Mouse (Mus musculus): ENCODE measurements around the gene Gm49358. TPM values are rescaled to one million over a fixed set of nuclear protein-coding genes. Genes with fewer than 3 reads are reported as not detected.

The Gm49358 gene
- polyA plus RNA-seq, 1 experiment from 2014 or later: not detected

DNA sequence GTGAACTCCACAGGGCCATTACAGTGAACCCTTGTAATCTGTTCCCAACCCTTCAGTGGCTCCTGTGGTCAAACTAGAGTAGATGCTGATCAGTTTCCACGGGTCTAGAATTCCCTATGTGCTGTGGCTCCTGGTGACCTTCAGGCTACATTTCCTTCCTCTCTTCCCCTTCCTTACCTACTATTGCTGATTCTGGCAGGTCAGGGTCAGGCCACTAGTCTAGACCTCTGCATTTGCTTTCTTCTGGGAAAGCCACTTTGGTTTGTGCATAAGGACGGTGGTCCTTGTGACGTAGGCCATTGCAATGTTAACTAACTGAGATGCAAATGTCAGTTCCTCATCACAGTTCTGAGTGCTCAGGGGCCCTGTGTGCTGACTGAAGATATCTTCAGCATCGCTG is 96.6 kb downstream of the Gm49358 start:
- Histone ChIP-seq H3K4me1 (ENCODE audit: control insufficient read depth, insufficient read depth, low read length) (no peaks in the 10 kb centered on the region), H3K4me2 (ENCODE audit: low read length) (no peak overlapping the region), H3K36me3 (ENCODE audit: control insufficient read depth, insufficient read depth, low read length) (no peaks in the 10 kb centered on the region), H3K9me3 (replicated peaks; ENCODE audit: control insufficient read depth, low read length) (no peaks in the 10 kb centered on the region), H3K9ac (ENCODE audit: low read length) (no peak overlapping the region), H3K27me3 (replicated peaks; ENCODE audit: control insufficient read depth, insufficient read depth, low read length) (no peaks in the 10 kb centered on the region), H3K27ac (ENCODE audit: low read depth, low read length) (no peak overlapping the region), H3K4me3 (ENCODE audit: low read depth, low read length) (no peak overlapping the region)
- DNase-seq (ENCODE audit: low spot score) (no peak), ATAC-seq (no peak)
- 84% methylated on average over 4 of the region's 4 CpGs for WGBS

DNA sequence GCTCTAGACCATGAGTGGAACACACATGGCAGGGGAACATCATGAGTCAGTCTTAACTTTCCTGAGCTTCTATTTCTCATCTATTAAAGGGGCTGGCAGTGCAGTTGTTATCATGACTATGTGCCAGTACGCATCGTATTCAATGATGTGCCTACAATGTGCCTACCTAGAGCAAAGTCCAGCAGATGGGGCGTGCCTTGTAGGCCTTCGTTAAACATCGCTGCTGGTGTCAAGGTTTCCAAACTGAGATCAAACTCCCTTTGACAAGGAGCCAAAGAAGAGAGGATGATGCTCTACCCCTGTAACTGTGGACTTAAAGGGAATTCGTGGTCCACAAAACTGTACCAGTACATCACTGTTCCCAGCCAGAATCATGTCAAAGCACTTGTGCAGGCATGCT is 98.7 kb downstream of the Gm49358 start:
- H3K27me3 ChIP-seq (replicated peaks; ENCODE audit: control insufficient read depth, insufficient read depth, low read length): no peaks in the 10 kb centered on the region
- H3K4me1 ChIP-seq (ENCODE audit: control insufficient read depth, insufficient read depth, low read length): no peaks in the 10 kb centered on the region
- H3K9me3 ChIP-seq (replicated peaks; ENCODE audit: control insufficient read depth, low read length): no peaks in the 10 kb centered on the region
- no peak overlapping the region for H3K4me3 ChIP-seq (ENCODE audit: low read depth, low read length)
- no peak for DNase-seq (ENCODE audit: low spot score)
- WGBS: 90% methylated on average over 6 of the region's 6 CpGs
- H3K36me3 ChIP-seq (ENCODE audit: control insufficient read depth, insufficient read depth, low read length): no peaks in the 10 kb centered on the region
- H3K27ac ChIP-seq (ENCODE audit: low read depth, low read length): no peak overlapping the region
- no peak overlapping the region for H3K4me2 ChIP-seq (ENCODE audit: low read length)
- no peak overlapping the region for H3K9ac ChIP-seq (ENCODE audit: low read length)
- ATAC-seq: no peak

DNA sequence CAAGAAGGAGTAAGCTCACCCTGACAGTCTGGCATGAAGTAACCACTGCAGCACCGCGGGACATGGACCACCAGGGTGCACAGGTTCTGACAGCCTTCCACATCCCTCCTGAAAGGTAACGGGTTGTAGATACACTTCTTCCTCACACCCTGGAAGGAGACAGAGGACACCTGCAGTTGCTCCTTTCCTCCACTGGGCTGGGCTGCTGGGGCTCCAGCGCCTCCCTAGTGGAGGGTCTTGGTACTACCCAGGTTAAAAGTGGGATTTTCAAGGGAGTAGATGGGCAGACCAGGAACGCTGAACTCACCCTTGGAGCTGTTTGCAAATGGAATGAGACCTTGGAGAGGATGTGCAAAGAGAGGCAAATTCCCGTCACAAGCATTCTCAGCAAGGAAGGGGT is 99.7 kb downstream of the Gm49358 start:
- no peak for DNase-seq (ENCODE audit: low spot score)
- 92% methylated on average over 6 of the region's 6 CpGs for WGBS
- no peak for ATAC-seq

DNA sequence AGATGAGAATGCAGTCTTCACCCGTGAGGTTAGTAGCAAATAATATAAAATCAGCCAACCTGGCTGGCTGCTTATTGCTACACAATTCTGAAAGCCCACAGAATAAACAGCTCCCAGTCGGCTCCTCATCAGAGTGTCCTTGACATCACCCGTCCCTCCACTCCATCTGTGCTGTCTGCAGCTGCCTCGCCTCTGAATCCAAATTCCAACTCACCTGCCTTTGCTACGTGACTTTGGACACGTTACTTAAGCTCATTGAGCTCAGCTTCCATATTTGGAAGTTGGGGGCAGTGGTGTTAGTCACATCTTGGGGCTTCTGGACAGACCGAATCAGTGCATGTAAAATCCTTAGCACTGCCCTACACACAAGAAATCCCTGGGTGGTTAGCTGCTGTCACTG is 108.3 kb downstream of the Gm49358 start:
- Histone ChIP-seq H3K4me3 (ENCODE audit: low read depth, low read length) (no peak overlapping the region), H3K4me2 (ENCODE audit: low read length) (no peak overlapping the region), H3K4me1 (ENCODE audit: control insufficient read depth, insufficient read depth, low read length) (no peaks in the 10 kb centered on the region), H3K9ac (ENCODE audit: low read length) (no peak overlapping the region), H3K9me3 (replicated peaks; ENCODE audit: control insufficient read depth, low read length) (no peaks in the 10 kb centered on the region), H3K27me3 (replicated peaks; ENCODE audit: control insufficient read depth, insufficient read depth, low read length) (no peaks in the 10 kb centered on the region), H3K27ac (ENCODE audit: low read depth, low read length) (no peak overlapping the region), H3K36me3 (ENCODE audit: control insufficient read depth, insufficient read depth, low read length) (no peaks in the 10 kb centered on the region)
- ATAC-seq: no peak
- DNase-seq (ENCODE audit: low spot score): no peak
- WGBS: 79% methylated on average over 7 of the region's 7 CpGs

More for the DNA sequence above, 99.7 kb downstream of the Gm49358 start:
- Histone ChIP-seq H3K4me2 (ENCODE audit: low read length) (no peak overlapping the region), H3K27ac (ENCODE audit: low read depth, low read length) (no peak overlapping the region), H3K9me3 (replicated peaks; ENCODE audit: control insufficient read depth, low read length) (no peaks in the 10 kb centered on the region), H3K4me1 (ENCODE audit: control insufficient read depth, insufficient read depth, low read length) (no peaks in the 10 kb centered on the region), H3K27me3 (replicated peaks; ENCODE audit: control insufficient read depth, insufficient read depth, low read length) (no peaks in the 10 kb centered on the region), H3K9ac (ENCODE audit: low read length) (no peak overlapping the region), H3K36me3 (ENCODE audit: control insufficient read depth, insufficient read depth, low read length) (no peaks in the 10 kb centered on the region), H3K4me3 (ENCODE audit: low read depth, low read length) (no peak overlapping the region)

DNA sequence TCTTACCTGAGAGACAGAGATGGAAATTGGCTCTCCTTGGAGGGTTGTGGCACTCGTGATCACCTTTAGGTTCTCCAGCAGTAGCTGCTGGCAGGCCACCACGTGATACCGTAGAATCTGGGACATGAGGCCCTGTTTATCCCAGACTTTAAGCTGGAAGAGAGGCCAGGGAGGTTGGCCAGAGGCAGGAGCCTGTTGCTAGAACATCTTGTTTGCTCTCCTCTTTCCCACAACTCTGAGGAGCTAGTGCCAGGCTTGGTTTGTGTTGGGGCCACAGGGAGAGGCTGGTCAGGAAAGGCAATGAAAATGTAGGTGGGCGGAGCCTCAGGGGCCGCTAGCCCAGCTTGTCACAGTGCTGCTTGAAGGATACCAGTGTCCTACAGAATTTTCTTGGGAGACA is 108.8 kb downstream of the Gm49358 start:
- H3K9ac ChIP-seq (ENCODE audit: low read length): no peak overlapping the region
- WGBS: 73% methylated on average over 5 of the region's 5 CpGs
- no peaks in the 10 kb centered on the region for H3K36me3 ChIP-seq (ENCODE audit: control insufficient read depth, insufficient read depth, low read length)
- no peaks in the 10 kb centered on the region for H3K4me1 ChIP-seq (ENCODE audit: control insufficient read depth, insufficient read depth, low read length)
- H3K4me3 ChIP-seq (ENCODE audit: low read depth, low read length): no peak overlapping the region
- DNase-seq (ENCODE audit: low spot score): no peak
- no peak overlapping the region for H3K27ac ChIP-seq (ENCODE audit: low read depth, low read length)
- no peak overlapping the region for H3K4me2 ChIP-seq (ENCODE audit: low read length)
- H3K27me3 ChIP-seq (replicated peaks; ENCODE audit: control insufficient read depth, insufficient read depth, low read length): no peaks in the 10 kb centered on the region
- no peaks in the 10 kb centered on the region for H3K9me3 ChIP-seq (replicated peaks; ENCODE audit: control insufficient read depth, low read length)
- ATAC-seq: no peak

DNA sequence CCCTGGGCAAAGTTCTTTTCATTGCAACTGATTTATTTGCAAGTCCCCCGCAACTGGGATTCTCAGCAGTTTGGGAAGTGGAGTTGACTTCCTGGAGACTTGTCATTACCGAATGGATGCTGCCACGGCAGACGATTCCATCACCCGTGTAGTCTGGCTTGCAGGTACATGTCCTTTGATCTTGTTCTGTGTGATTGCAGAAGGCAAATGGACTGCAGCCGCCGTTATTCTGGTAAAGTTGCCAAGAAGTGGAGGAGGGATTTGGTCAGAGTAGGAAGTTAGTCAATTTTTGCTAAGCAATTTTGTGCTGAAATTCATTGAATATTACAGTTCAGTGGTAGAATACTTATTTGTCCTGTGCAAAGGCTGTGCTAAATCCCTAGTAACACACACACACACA is 114.9 kb downstream of the Gm49358 start:
- Histone ChIP-seq H3K36me3 (ENCODE audit: control insufficient read depth, insufficient read depth, low read length) (no peaks in the 10 kb centered on the region), H3K9ac (ENCODE audit: low read length) (no peak overlapping the region), H3K9me3 (replicated peaks; ENCODE audit: control insufficient read depth, low read length) (no peaks in the 10 kb centered on the region), H3K27ac (ENCODE audit: low read depth, low read length) (no peak overlapping the region), H3K4me2 (ENCODE audit: low read length) (no peak overlapping the region), H3K27me3 (replicated peaks; ENCODE audit: control insufficient read depth, insufficient read depth, low read length) (no peaks in the 10 kb centered on the region), H3K4me3 (ENCODE audit: low read depth, low read length) (no peak overlapping the region), H3K4me1 (ENCODE audit: control insufficient read depth, insufficient read depth, low read length) (no peaks in the 10 kb centered on the region)
- WGBS: 86% methylated on average over 7 of the region's 7 CpGs
- ATAC-seq (no peak), DNase-seq (ENCODE audit: low spot score) (no peak)

DNA sequence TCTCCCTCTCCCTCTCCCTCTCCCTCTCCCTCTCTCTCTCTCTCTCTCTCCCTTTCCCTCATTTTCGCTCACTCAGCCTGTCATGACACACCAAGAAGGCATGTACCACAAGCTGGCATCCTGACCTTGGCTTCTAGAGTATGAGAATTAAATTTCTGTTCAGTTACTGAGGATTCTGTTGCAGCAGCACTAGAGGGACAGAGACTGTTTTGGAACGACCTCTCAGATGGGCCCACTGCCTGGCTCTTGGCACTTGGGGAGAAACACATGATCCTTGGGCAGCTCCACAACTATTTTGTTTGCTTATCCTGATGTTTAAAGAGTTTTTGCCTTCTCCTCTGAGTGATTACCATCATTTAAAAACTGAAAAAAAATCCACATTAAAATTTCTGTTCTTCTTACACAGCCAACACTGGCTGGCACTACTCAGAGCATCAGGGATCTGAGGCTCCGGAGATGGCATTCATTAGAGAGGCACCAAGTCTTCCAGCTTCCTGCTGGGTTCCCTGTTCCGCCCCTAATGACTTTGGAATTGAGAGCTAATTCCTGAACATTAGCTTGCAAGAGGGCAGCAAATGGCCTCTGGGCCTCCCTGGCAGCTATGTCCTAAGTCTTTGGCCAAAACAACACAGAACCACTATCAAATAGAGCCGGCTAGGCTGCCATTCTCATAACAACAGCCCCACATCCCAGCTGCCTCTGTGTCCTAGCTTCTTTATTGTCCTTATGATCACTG is 116.5 kb downstream of the Gm49358 start:
- H3K27me3 ChIP-seq (replicated peaks; ENCODE audit: control insufficient read depth, insufficient read depth, low read length): no peaks in the 10 kb centered on the region
- H3K4me3 ChIP-seq (ENCODE audit: low read depth, low read length): no peak overlapping the region
- H3K4me1 ChIP-seq (ENCODE audit: control insufficient read depth, insufficient read depth, low read length): no peaks in the 10 kb centered on the region
- H3K9me3 ChIP-seq (replicated peaks; ENCODE audit: control insufficient read depth, low read length): no peaks in the 10 kb centered on the region
- DNase-seq (ENCODE audit: low spot score) (peak; percentile 16), ATAC-seq (no peak)
- H3K4me2 ChIP-seq (ENCODE audit: low read length): no peak overlapping the region
- H3K27ac ChIP-seq (ENCODE audit: low read depth, low read length): no peak overlapping the region
- 37% methylated on average over 4 of the region's 5 CpGs for WGBS
- H3K36me3 ChIP-seq (ENCODE audit: control insufficient read depth, insufficient read depth, low read length): no peaks in the 10 kb centered on the region
- no peak overlapping the region for H3K9ac ChIP-seq (ENCODE audit: low read length)

DNA sequence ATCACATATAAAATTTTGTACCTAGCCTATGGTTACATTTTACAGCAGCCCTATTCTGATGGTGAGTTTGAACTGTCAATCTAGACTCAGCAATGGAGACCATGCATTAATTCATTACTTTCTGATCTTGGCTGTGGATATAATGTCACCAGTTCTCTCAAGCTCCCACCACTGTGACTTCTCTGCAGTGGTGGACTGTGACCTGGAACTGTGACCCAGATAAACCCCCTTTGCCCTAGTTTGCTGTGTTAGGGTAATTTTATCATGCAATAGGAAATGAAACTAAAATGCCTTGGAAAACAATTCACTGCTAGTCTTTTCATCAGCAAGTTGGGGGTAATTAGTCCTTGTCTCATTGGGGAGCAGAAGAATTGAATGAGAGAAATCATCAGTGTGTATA is 117.7 kb downstream of the Gm49358 start:
- H3K9me3 ChIP-seq (replicated peaks; ENCODE audit: control insufficient read depth, low read length): no peaks in the 10 kb centered on the region
- no peak overlapping the region for H3K4me2 ChIP-seq (ENCODE audit: low read length)
- H3K4me3 ChIP-seq (ENCODE audit: low read depth, low read length): no peak overlapping the region
- H3K4me1 ChIP-seq (ENCODE audit: control insufficient read depth, insufficient read depth, low read length): no peaks in the 10 kb centered on the region
- H3K9ac ChIP-seq (ENCODE audit: low read length): no peak overlapping the region
- no peak overlapping the region for H3K27ac ChIP-seq (ENCODE audit: low read depth, low read length)
- ATAC-seq (no peak), DNase-seq (ENCODE audit: low spot score) (no peak)
- no peaks in the 10 kb centered on the region for H3K27me3 ChIP-seq (replicated peaks; ENCODE audit: control insufficient read depth, insufficient read depth, low read length)
- no peaks in the 10 kb centered on the region for H3K36me3 ChIP-seq (ENCODE audit: control insufficient read depth, insufficient read depth, low read length)

Data from forebrain, embryonic 14.5 days (tissue).